Mouse (Mus musculus): ENCODE data around the gene Cbl. TPM values are rescaled to one million over a fixed set of nuclear protein-coding genes. Genes with fewer than 3 reads are reported as not detected.

Cbl gene
- polyA plus RNA-seq, 1 experiment from 2014 or later = 27.6 TPM

DNA sequence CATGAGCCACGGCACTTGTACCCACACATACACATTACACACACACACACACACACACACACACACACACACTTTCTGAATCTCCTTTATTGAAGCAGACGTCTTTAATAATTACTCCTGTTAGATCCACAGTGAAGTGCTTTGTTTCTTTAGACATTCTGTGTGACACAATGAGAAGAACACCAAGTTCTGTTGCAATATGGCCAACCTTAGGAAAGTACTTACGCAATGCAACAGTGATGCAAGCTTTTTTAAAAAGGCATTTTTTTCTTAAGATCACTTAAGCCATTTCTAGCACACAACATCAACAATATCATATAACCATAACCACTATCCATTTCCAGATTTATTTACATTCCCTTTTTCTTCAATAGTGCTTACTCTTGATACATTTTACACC lies 42.7 kb downstream of the Cbl start:
- Histone ChIP-seq H3K9ac (replicated peaks; ENCODE audit: low read length) (no peak overlapping the region), H3K36me3 (ENCODE audit: control insufficient read depth, insufficient read depth, low read length) (no peaks in the 10 kb centered on the region), H3K4me3 (replicated peaks; ENCODE audit: low read depth, low read length) (no peak overlapping the region), H3K4me1 (ENCODE audit: control insufficient read depth, insufficient read depth, low read length) (no peaks in the 10 kb centered on the region), H3K4me2 (ENCODE audit: low read length) (no peak overlapping the region), H3K9me3 (ENCODE audit: control insufficient read depth, low read length) (no peaks in the 10 kb centered on the region), H3K27ac (replicated peaks; ENCODE audit: low read depth, low read length) (no peak overlapping the region), H3K27me3 (ENCODE audit: control insufficient read depth, insufficient read depth, low read length) (no peaks in the 10 kb centered on the region)
- DNase-seq (no peak), ATAC-seq (ENCODE audit: low FRiP score, low TSS enrichment) (no peak)
- WGBS = 79% methylated on average over 3 of the region's 3 CpGs

DNA sequence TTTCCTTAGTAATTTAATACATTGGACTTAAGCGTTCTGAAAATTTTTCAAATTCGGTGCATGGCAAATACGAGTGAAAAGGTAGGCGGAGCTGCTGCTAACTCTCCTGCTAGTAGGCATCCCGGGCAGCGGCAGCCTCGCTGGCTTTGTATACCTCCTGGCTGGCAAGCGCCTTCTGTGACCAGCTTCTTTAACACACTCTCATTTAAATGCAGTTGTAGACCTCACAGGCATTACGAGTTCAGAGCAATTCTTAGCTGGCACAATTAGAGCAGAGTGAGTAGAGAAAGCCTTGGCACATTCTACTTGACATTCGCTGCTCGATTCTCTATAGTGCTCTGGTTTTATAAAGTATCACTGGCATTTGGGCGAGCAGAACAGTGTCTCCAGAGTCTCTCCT lies 45.6 kb downstream of the Cbl start:
- no peaks in the 10 kb centered on the region for H3K27me3 ChIP-seq (ENCODE audit: control insufficient read depth, insufficient read depth, low read length)
- no peak overlapping the region for H3K27ac ChIP-seq (replicated peaks; ENCODE audit: low read depth, low read length)
- 68% methylated on average over 12 of the region's 12 CpGs for WGBS
- no peaks in the 10 kb centered on the region for H3K36me3 ChIP-seq (ENCODE audit: control insufficient read depth, insufficient read depth, low read length)
- no peaks in the 10 kb centered on the region for H3K9me3 ChIP-seq (ENCODE audit: control insufficient read depth, low read length)
- H3K9ac ChIP-seq (replicated peaks; ENCODE audit: low read length) = no peak overlapping the region
- H3K4me2 ChIP-seq (ENCODE audit: low read length) = no peak overlapping the region
- no peaks in the 10 kb centered on the region for H3K4me1 ChIP-seq (ENCODE audit: control insufficient read depth, insufficient read depth, low read length)
- ATAC-seq (ENCODE audit: low FRiP score, low TSS enrichment) (no peak), DNase-seq (peak; percentile 49)
- no peak overlapping the region for H3K4me3 ChIP-seq (replicated peaks; ENCODE audit: low read depth, low read length)

DNA sequence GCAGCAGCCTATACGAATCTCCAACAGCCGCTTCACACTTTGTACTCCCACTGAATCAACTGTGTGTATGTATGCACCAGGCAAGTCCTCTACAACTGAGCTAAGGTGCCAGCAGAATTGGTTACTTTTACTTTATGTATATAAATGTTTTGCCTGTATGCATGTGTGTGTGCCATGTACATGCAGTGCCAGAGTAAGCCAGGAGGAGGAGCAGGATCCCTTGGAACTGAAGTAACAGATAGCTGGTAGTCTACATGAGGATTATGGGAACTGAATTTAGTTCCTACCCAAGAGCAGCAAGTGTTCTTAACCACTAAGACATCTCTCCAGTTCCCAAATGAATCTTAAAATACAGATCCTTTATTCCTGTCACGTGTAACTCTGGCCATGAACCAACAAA lies 51.6 kb downstream of the Cbl start:
- H3K27ac ChIP-seq (replicated peaks; ENCODE audit: low read depth, low read length) = no peak overlapping the region
- no peaks in the 10 kb centered on the region for H3K9me3 ChIP-seq (ENCODE audit: control insufficient read depth, low read length)
- no peak for ATAC-seq (ENCODE audit: low FRiP score, low TSS enrichment)
- WGBS = 95% methylated on average over 3 of the region's 3 CpGs
- H3K9ac ChIP-seq (replicated peaks; ENCODE audit: low read length) = no peak overlapping the region
- no peaks in the 10 kb centered on the region for H3K27me3 ChIP-seq (ENCODE audit: control insufficient read depth, insufficient read depth, low read length)
- H3K4me3 ChIP-seq (replicated peaks; ENCODE audit: low read depth, low read length) = no peak overlapping the region
- no peaks in the 10 kb centered on the region for H3K4me1 ChIP-seq (ENCODE audit: control insufficient read depth, insufficient read depth, low read length)
- no peak overlapping the region for H3K4me2 ChIP-seq (ENCODE audit: low read length)
- no peaks in the 10 kb centered on the region for H3K36me3 ChIP-seq (ENCODE audit: control insufficient read depth, insufficient read depth, low read length)
- peak; percentile 7 for DNase-seq

DNA sequence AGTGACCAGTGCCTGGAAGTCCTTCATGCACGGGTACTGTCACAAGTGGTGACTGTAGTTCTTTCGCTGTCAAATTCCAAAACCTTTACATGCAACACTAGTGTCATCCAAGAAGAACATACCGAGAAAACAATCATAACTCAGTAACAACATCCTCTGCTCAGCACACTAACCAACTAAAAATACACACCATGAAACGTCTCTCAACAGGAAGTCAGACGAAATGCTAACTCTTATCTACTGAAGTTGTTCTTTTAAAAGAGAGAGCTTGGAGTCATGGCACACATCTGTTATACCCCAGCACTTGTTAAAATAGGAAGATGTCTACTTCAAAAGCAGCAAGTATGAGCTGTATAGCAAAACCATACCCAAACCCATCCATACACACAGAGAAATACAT lies 52.3 kb downstream of the Cbl start:
- H3K9ac ChIP-seq (replicated peaks; ENCODE audit: low read length) = no peak overlapping the region
- no peaks in the 10 kb centered on the region for H3K27me3 ChIP-seq (ENCODE audit: control insufficient read depth, insufficient read depth, low read length)
- no peak overlapping the region for H3K4me2 ChIP-seq (ENCODE audit: low read length)
- no peak for ATAC-seq (ENCODE audit: low FRiP score, low TSS enrichment)
- 91% methylated on average over 5 of the region's 5 CpGs for WGBS
- no peaks in the 10 kb centered on the region for H3K4me1 ChIP-seq (ENCODE audit: control insufficient read depth, insufficient read depth, low read length)
- H3K4me3 ChIP-seq (replicated peaks; ENCODE audit: low read depth, low read length) = no peak overlapping the region
- H3K36me3 ChIP-seq (ENCODE audit: control insufficient read depth, insufficient read depth, low read length) = no peaks in the 10 kb centered on the region
- DNase-seq = no peak
- no peaks in the 10 kb centered on the region for H3K9me3 ChIP-seq (ENCODE audit: control insufficient read depth, low read length)
- no peak overlapping the region for H3K27ac ChIP-seq (replicated peaks; ENCODE audit: low read depth, low read length)

DNA sequence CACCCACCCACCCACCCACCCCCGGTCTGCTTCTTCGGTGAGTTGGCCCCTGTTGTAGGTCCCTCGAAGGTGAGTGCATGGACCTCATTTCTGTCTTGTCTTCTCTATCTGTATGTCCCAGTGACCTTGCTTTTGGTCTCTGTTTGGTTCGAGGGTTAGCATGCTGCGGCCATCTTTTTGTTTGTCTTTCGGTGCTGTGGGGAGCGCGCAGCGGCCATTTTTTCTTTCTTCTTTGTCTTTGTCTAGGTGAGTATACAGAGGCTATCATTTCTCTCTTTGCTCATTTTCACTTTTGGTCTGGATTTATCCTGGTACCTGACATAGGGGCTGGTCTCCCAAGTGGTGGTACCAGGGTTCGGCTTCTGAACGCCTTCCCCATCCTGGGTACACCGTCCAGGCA lies 55.0 kb downstream of the Cbl start:
- H3K4me3 ChIP-seq (replicated peaks; ENCODE audit: low read depth, low read length) = no peak overlapping the region
- no peaks in the 10 kb centered on the region for H3K4me1 ChIP-seq (ENCODE audit: control insufficient read depth, insufficient read depth, low read length)
- H3K27ac ChIP-seq (replicated peaks; ENCODE audit: low read depth, low read length) = no peak overlapping the region
- H3K9ac ChIP-seq (replicated peaks; ENCODE audit: low read length) = no peak overlapping the region
- no peaks in the 10 kb centered on the region for H3K27me3 ChIP-seq (ENCODE audit: control insufficient read depth, insufficient read depth, low read length)
- no peak for DNase-seq
- no peaks in the 10 kb centered on the region for H3K9me3 ChIP-seq (ENCODE audit: control insufficient read depth, low read length)
- ATAC-seq (ENCODE audit: low FRiP score, low TSS enrichment) = no peak
- no peaks in the 10 kb centered on the region for H3K36me3 ChIP-seq (ENCODE audit: control insufficient read depth, insufficient read depth, low read length)
- 96% methylated on average over 12 of the region's 12 CpGs for WGBS
- H3K4me2 ChIP-seq (ENCODE audit: low read length) = no peak overlapping the region

DNA sequence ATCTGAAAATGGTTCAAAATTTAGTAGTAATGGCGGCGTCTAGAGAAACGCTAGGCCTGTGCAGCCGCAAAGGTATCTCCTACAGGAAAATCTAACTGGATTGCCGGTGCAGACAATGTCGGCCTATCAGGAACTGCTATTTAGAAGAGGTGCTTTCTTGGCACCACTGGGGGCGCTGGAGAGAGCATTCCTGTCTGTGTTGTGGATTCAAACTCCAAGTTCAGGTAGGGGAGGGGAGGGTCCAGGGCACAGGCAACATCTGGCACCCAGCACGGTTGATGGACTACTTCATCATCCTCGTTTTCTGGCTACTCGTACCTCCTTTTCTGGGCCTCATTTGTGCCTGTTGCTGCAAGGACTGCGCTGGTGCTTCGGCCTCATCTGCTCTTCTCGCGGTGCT lies 55.5 kb downstream of the Cbl start:
- Histone ChIP-seq H3K4me3 (replicated peaks; ENCODE audit: low read depth, low read length) (no peak overlapping the region), H3K4me2 (ENCODE audit: low read length) (no peak overlapping the region), H3K27ac (replicated peaks; ENCODE audit: low read depth, low read length) (no peak overlapping the region), H3K9ac (replicated peaks; ENCODE audit: low read length) (no peak overlapping the region), H3K36me3 (ENCODE audit: control insufficient read depth, insufficient read depth, low read length) (no peaks in the 10 kb centered on the region), H3K27me3 (ENCODE audit: control insufficient read depth, insufficient read depth, low read length) (no peaks in the 10 kb centered on the region), H3K4me1 (ENCODE audit: control insufficient read depth, insufficient read depth, low read length) (no peaks in the 10 kb centered on the region), H3K9me3 (ENCODE audit: control insufficient read depth, low read length) (no peaks in the 10 kb centered on the region)
- 86% methylated on average over 14 of the region's 14 CpGs for WGBS
- DNase-seq (peak; percentile 8), ATAC-seq (ENCODE audit: low FRiP score, low TSS enrichment) (no peak)

DNA sequence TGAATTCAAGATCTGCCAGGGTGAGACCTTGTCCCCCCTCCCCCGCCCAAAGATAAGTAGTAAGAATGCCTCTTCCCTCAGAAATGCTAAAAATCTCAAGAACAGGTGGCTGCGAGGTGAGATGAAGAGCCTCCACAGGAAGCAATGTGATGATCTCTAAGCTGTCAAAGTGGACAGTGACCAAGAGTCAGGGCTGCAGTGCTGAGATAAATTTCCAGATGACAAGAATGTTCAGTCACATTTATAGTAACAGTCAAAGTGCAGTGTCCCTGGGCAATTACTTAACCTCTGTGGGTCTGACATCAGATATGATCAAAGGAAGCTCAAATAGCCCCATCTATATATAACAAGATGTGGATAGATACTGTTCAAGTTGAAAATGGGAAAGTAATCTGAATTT lies 56.4 kb downstream of the Cbl start:
- WGBS = 94% methylated on average over 2 of the region's 2 CpGs
- ATAC-seq (ENCODE audit: low FRiP score, low TSS enrichment) = no peak
- peaks cover 6% of the 10 kb centered on the region; the same call in 1 of the 2 replicates for H3K36me3 ChIP-seq (ENCODE audit: control insufficient read depth, insufficient read depth, low read length)

DNA sequence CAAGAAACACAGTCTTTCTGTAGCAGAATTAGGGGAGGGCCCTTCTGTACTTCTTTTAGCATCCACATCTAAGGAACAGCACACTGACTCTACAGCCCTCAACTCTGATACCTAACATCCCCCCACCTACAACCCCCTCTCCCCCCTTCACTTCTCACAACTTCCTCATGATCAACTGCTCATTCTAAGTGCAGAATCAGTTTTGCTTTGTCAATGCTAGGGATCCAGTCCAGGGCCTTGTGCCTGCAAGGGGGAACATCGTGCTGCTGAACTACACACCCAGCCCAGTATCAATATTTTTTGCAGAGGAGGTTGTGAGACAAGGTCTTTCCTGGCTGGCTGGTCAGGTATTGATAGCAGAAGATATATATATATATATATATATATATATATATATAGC lies 57.9 kb downstream of the Cbl start:
- Histone ChIP-seq H3K27ac (replicated peaks; ENCODE audit: low read depth, low read length) (no peak overlapping the region), H3K27me3 (ENCODE audit: control insufficient read depth, insufficient read depth, low read length) (no peaks in the 10 kb centered on the region), H3K9ac (replicated peaks; ENCODE audit: low read length) (no peak overlapping the region), H3K9me3 (ENCODE audit: control insufficient read depth, low read length) (no peaks in the 10 kb centered on the region), H3K4me3 (replicated peaks; ENCODE audit: low read depth, low read length) (no peak overlapping the region), H3K4me1 (ENCODE audit: control insufficient read depth, insufficient read depth, low read length) (no peaks in the 10 kb centered on the region), H3K36me3 (ENCODE audit: control insufficient read depth, insufficient read depth, low read length) (peaks cover 19% of the 10 kb centered on the region), H3K4me2 (ENCODE audit: low read length) (no peak overlapping the region)
- no peak for DNase-seq
- WGBS = 95% methylated on average over 1 of the region's 1 CpGs
- ATAC-seq (ENCODE audit: low FRiP score, low TSS enrichment) = no peak

More for the DNA sequence above, 56.4 kb downstream of the Cbl start:
- H3K4me2 ChIP-seq (ENCODE audit: low read length) = no peak overlapping the region
- no peaks in the 10 kb centered on the region for H3K9me3 ChIP-seq (ENCODE audit: control insufficient read depth, low read length)
- no peaks in the 10 kb centered on the region for H3K4me1 ChIP-seq (ENCODE audit: control insufficient read depth, insufficient read depth, low read length)
- no peak overlapping the region for H3K27ac ChIP-seq (replicated peaks; ENCODE audit: low read depth, low read length)
- no peaks in the 10 kb centered on the region for H3K27me3 ChIP-seq (ENCODE audit: control insufficient read depth, insufficient read depth, low read length)
- no peak for DNase-seq
- H3K9ac ChIP-seq (replicated peaks; ENCODE audit: low read length) = no peak overlapping the region
- H3K4me3 ChIP-seq (replicated peaks; ENCODE audit: low read depth, low read length) = no peak overlapping the region

DNA sequence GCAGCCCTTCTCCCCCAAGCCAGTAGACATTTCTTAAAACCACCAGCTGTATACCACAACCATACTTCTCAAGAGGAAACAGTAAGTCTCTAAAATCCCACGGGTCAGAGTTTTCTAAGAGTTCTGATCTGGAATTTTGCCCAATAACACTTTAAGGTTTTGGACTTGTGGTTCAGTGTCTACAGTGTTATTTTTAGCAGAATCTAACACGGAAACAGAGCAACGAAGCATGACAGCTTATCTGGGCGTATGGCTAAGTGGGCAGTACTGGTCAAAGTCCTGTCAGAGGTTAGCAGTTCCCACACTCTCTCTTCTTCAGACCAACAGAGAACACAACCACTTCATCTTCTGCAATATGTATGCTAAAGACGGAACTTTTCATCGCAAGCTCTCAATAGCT lies 58.3 kb downstream of the Cbl start:
- no peak overlapping the region for H3K9ac ChIP-seq (replicated peaks; ENCODE audit: low read length)
- 84% methylated on average over 6 of the region's 6 CpGs for WGBS
- H3K4me1 ChIP-seq (ENCODE audit: control insufficient read depth, insufficient read depth, low read length) = no peaks in the 10 kb centered on the region
- H3K36me3 ChIP-seq (ENCODE audit: control insufficient read depth, insufficient read depth, low read length) = peaks cover 23% of the 10 kb centered on the region
- H3K4me3 ChIP-seq (replicated peaks; ENCODE audit: low read depth, low read length) = no peak overlapping the region
- no peaks in the 10 kb centered on the region for H3K27me3 ChIP-seq (ENCODE audit: control insufficient read depth, insufficient read depth, low read length)
- ATAC-seq (ENCODE audit: low FRiP score, low TSS enrichment) (no peak), DNase-seq (no peak)
- H3K4me2 ChIP-seq (ENCODE audit: low read length) = no peak overlapping the region
- no peak overlapping the region for H3K27ac ChIP-seq (replicated peaks; ENCODE audit: low read depth, low read length)
- H3K9me3 ChIP-seq (ENCODE audit: control insufficient read depth, low read length) = no peaks in the 10 kb centered on the region
